Mouse (Mus musculus): Measurements from ENCODE around the gene Ccdc81.
A peak's percentile ranks its signal among the peaks of the same experiment; 100 is the strongest.

Ccdc81 gene

GRCm38 (mm10) chr7:89903442-89904343, at the start of gene Ccdc81:
TSS of gene Ccdc81 (minus strand) at chr7:89903629.
- DNase-seq (ENCODE audit: low spot score): no peak

- DNase-seq (ENCODE audit: low spot score): no peak
These were observed 46.0 kb upstream of the Ccdc81 start for GRCm38 (mm10) chr7:89949403-89949802.

GRCm38 (mm10) chr7:89948026-89948425, 44.6 kb upstream of the Ccdc81 start:
- DNase-seq (ENCODE audit: low spot score): no peak

GRCm38 (mm10) chr7:89940571-89941463, 37.4 kb upstream of the Ccdc81 start, which contains the start of gene Hikeshi:
TSS of gene Hikeshi (minus strand) at chr7:89941204.
- DNase-seq (ENCODE audit: low spot score): peak; percentile 85

GRCm38 (mm10) chr7:89939497-89940353, 36.3 kb upstream of the Ccdc81 start:
- DNase-seq (ENCODE audit: low spot score): no peak

GRCm38 (mm10) chr7:89923441-89924180, 20.2 kb upstream of the Ccdc81 start:
- DNase-seq (ENCODE audit: low spot score): no peak

GRCm38 (mm10) chr7:89917776-89918175, 14.3 kb upstream of the Ccdc81 start:
- no peak for DNase-seq (ENCODE audit: low spot score)

GRCm38 (mm10) chr7:89916711-89917110, 13.3 kb upstream of the Ccdc81 start:
- DNase-seq (ENCODE audit: low spot score): no peak

GRCm38 (mm10) chr7:89913432-89914158, 10.2 kb upstream of the Ccdc81 start:
- no peak for DNase-seq (ENCODE audit: low spot score)

GRCm38 (mm10) chr7:89912356-89912755, 8.9 kb upstream of the Ccdc81 start:
- no peak for DNase-seq (ENCODE audit: low spot score)

- no peak for DNase-seq (ENCODE audit: low spot score)
These were observed 6.3 kb upstream of the Ccdc81 start for GRCm38 (mm10) chr7:89909711-89910110.

GRCm38 (mm10) chr7:89908899-89909621, 5.6 kb upstream of the Ccdc81 start:
- DNase-seq (ENCODE audit: low spot score): no peak

GRCm38 (mm10) chr7:89908421-89908820, 5.0 kb upstream of the Ccdc81 start:
- DNase-seq (ENCODE audit: low spot score): no peak

- peak; percentile 22 for DNase-seq (ENCODE audit: low spot score)
These were observed 4.5 kb upstream of the Ccdc81 start for GRCm38 (mm10) chr7:89907950-89908349.

GRCm38 (mm10) chr7:89903007-89903406, 422 bp downstream of the Ccdc81 start:
- DNase-seq (ENCODE audit: low spot score): no peak

- no peak for DNase-seq (ENCODE audit: low spot score)
These were observed 11.6 kb downstream of the Ccdc81 start for GRCm38 (mm10) chr7:89891856-89892255.

- DNase-seq (ENCODE audit: low spot score): no peak
These were observed 12.0 kb downstream of the Ccdc81 start for GRCm38 (mm10) chr7:89891412-89891811.

- no peak for DNase-seq (ENCODE audit: low spot score)
These were observed 18.9 kb downstream of the Ccdc81 start for GRCm38 (mm10) chr7:89884551-89884950.

- DNase-seq (ENCODE audit: low spot score): no peak
These were observed 23.7 kb downstream of the Ccdc81 start for GRCm38 (mm10) chr7:89879686-89880085.

- DNase-seq (ENCODE audit: low spot score): no peak
These were observed 36.2 kb downstream of the Ccdc81 start for GRCm38 (mm10) chr7:89867221-89867620.
